Mouse (Mus musculus): ENCODE measurements at regions not wholly inside any gene's neighbourhood (a gene's known extent, or its start where the extent isn't known, plus 50 kb on each side); places are given as distances from the start of the nearest gene placed in this dataset.

DNA sequence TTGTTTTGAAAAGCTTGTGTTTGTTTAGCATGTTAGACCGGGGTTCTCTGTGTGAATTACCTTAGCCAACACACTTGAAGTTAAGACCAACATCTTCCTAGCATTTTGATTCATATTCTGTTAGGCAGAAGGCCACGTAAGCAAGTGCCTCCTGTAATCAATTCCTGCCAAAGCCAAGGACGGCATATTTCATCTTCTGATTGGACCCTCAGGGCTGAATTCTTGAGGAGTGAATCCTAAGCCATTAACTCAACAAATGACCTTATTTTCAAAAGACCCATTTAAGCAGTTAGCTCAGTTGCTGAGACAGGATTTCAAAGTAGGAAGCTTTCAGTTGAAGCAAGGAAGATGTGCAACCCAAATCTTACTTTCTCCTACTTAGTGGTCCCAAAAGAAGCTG, 1099.5 kb upstream of the Gm7489 start:
- TF ChIP-seq CTCF (IDR thresholded peaks at IDR 0.05; ENCODE audit: low read depth) (no peak), EP300 (IDR thresholded peaks at IDR 0.05; ENCODE audit: low read depth) (no peak)
